Mouse (Mus musculus): Measurements from ENCODE around the gene Gm6803.
"Not testable (repeated sequence)": the region's sequence is repeated elsewhere in the genome, so short reads cannot be mapped to it uniquely, and the experiment has no call there.

GRCm38 (mm10) chr12:87984000-87984399 is 34.6 kb downstream of the Gm6803 start:
- not testable (repeated sequence) for TF ChIP-seq GATA1 (IDR thresholded peaks at IDR 0.05; ENCODE audit: borderline replicate concordance, low read length); FLI1 (IDR thresholded peaks at IDR 0.05; ENCODE audit: low read length)
